Mouse (Mus musculus) ZHBTc4 (cell line): Measurements from ENCODE around the gene Nus1.

Experiments used
- DNase-seq: peaks from one replicate; pipeline ENCODE4 v3.0.0-alpha.2; 2011; ENCODE audit warnings: low read depth, low spot score

The Nus1 gene

DNA sequence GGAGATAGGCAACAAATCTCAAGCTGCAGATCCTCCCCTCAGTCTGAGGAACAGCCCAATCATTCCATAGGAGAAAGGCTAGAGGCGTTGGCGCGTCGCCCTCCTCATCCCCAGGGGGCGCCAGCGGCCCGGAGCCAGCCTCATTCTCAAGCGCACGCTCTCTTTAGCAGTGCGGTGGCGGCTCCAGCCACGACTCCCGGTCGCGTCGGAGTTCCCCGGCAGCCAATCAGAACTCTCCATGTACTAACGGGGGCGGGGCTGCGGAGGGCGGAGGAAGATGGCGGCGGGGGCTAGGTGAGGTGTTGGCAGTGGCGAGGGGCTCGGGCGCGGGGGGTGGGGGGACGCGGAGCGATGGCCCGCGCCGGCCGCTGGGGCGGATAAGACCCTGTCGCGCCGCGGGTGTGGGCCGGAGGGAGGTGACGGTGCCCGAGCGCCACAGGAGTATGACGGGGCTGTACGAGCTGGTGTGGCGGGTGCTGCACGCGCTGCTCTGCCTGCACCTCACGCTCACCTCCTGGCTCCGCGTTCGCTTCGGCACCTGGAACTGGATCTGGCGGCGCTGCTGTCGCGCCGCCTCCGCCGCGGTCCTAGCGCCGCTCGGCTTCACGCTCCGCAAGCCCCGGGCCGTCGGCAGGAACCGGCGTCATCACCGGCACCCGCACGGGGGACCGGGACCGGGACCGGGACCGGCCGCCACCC lies at the start of gene Nus1:
Gene Nus1 (plus strand): TSS at position 249 of the 699 bp plus-strand sequence.
- DNase-seq = peak; percentile 99

DNA sequence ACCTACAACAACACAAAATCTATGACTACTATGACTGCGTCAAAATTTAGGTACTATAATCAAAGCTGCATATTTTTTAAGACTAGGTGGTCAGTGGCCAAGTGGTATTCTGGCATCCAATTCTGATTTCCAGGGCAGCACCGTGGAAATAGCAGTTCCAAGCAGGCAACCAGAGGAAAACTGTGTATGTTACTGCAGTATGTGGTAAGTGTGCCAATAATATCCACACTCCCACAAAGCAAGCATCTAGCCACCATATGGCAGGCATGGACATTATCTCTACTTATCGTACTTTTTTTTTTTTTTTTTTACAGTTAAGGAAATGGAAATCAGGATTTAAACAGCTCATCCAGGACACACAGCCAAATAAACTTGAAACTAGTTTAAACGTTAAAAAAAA lies 49.0 kb upstream of the Nus1 start:
- no peak for DNase-seq

DNA sequence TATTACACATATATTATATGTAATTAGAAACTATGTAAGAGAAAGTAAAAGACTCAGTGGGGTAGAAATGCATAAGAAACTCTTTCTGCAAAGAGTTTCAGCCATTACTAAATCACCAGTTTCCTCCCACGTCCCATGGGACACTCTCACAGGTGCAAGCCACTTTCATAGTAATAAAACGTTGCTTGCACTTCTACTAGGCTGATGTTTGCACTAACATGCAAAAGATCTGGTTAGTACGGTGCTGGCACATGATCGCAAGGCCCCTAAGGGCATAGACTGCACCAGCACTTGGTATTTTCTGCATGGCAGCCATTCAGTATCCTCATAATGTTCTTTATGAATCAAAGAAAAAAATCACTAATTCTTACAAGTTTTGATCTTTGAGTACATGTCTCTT lies 43.5 kb upstream of the Nus1 start:
- no peak for DNase-seq

DNA sequence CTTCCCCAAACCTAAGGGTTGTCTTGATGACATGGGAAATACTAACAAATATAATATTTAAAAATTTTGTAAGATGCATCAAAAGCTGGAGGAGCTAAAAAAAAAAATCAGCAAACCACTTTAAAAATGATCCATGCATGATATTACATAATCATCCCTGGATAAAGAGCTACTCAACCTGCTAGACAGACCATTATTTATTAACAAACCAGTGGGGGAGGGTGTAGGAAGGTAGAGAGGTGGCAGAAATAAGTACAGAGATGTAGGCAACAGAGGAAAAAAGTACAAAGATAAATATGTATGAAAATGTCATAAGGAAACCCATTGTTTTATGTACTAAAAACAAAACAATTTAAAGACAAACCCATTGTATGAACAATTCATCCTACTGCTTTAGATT lies 42.7 kb upstream of the Nus1 start:
- no peak for DNase-seq

DNA sequence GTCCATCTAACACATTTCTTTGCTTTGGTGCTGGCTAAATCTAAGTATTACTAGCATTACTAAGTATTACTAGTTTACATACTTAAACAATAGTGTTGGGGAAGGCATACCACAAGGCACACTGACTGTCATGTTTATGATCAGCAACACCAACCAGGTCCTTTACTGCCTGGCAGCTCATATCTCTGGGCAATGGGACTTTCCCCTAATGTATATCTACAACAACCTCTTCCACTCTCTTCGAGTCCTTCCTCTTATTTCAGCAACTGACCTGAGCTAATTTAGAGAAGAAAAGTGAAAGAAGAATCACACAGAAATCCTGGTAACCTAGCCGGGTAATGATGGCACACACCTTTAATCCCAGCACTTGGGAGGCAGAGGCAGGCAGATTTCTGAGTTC lies 40.9 kb upstream of the Nus1 start:
- DNase-seq = no peak

DNA sequence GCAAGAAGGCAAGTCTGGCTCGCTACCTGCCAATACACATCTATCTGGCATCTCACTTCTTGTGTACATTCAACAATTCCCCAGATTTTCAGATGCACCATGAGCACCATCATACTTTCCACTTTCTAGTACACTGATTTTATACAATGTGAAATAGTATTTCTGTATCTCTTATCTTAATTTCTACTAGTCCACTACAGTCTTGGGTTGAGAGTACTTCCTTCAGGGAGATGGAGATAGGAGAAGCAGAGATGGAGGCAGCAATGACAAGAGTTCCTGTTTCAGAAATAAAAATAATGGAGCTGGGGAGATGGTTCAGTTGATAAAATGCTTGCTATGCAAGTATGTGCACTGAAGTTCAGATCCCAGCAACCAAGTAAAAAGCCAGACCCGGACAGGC lies 39.5 kb upstream of the Nus1 start:
- DNase-seq = no peak

DNA sequence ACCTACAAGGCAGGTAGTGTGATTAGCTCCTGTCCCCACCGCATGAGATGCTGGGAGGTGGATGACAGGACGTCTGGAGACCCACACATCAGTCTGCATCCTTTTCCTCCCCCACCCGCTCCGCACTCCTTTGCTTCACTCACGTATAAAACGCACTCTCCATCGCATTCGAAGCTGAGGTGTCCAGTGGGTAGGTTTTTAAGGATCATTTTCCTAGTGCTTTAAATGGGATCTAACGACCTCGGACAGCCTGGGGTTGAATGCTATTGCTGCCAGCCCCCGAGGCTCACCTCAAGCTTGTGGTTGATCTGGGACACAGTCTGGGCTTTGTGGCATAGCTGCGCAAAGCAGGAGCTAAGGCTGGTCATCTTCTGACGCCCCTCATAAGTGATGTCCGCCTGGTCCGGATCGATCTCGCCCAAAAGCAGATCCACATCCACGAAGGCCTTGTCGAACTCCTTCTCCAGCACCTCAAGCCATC lies 36.0 kb upstream of the Nus1 start:
- DNase-seq = peak; percentile 55

DNA sequence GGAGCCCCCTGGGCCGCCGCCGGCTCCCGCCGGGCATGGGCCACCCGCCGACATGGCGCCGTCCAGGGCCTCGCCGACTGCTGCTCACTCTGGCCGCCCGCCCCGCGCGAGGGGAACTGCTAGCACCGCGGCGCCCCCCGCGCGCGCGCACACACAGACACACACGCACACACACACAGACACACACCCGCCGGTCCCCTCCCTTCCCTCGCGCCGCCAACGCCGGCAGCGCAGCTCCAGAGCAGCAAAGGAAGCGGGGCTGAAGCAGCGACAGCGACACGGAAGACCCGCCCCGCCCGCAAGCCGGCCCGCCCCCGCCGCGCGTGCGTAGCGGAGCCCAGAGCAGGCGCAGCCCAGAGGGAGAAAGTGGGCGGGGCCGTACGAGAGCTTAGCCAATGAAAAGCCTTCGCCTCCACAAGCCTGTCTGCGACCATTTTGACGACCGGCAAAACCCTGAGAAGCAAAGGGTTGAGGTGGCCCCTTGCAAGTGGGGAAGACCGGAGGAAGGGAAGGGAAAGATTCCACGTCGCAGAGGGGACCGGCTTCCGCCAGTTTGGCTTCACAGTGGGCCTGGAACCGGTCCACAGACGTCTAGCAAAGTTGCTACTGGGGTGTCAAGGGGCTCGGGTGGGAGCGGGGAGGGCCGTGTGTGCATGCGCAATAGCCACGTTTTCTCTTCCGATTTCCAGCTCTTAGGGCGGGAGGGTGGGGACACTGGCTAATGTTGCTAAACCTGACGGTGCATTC lies 35.3 kb upstream of the Nus1 start, which contains the start of gene Gopc:
Gene Gopc (minus strand): TSS at position 280 of the 747 bp plus-strand sequence.
- peak; percentile 98 for DNase-seq

DNA sequence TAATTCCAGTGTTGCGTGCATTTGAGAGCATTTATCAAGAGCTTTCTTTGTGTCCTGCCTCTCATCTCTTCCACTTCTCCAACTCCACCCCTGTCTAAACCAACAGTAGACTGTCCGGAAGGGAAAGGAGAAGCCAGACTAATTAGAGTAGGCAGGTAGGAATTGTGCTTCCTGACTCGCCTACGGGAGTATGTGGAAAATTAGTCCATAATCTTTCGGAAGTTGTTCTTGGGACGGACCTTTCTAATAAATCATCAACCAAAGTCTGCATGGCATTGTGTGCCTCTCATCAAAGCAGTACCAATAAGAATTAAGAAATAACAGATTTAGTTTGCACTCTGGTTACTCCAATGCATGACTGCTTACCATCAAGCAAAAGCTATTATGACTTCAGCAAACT lies 34.3 kb upstream of the Nus1 start:
- DNase-seq = no peak

DNA sequence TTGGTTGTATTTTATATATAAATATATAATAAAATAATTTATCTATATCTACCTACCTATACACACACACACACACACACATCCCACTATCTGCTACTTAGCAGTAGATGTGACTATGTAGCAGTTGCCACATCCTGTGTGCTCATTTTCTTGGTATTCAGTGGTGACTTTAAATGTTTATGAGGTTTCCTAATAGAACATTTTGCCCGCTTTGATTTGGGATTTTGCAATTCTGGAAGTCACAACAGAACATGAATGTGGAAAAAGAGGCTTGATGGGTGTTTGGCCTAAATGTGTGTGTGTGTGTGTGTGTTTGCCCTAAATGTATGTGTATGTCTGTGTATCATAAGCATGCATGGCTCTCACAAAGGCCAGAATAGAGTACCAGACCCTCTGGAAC lies 33.8 kb upstream of the Nus1 start:
- no peak for DNase-seq

DNA sequence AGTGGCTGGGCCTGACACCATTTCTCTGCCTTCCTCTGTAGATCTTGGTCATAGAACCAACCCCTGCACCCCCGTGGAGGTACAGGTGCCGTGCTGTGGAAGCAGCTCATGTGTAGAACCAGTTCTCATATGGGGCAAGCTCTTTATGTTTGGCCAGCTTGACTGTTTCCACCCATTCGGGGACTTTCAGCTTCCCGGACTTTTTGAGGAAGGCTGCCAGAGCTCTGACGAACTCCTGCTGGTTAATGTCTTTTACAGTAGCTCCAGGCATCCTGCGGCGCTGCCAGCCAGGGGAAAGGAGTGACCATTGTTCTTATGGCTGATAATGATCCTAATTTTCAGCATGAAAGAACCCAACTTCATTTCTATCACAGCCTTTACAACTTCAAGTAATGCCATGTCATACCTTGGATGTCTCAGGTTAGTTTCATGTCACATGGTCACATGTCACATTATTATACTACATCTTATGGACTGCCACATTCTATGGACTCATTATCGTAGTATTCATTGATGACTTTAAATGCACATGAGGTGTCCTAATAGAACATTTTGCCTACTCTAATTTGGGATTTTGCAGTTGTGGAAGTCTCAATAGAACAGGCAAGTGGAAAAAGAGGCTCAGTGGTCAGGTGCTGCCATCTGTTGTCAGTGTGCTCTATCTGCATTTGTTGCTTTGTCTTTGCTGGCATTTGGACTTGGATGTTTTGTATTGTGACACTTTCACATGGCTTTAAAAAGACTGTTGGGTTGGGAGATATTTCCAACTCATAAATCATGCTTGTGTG lies 32.3 kb upstream of the Nus1 start:
- DNase-seq = peak; percentile 68

DNA sequence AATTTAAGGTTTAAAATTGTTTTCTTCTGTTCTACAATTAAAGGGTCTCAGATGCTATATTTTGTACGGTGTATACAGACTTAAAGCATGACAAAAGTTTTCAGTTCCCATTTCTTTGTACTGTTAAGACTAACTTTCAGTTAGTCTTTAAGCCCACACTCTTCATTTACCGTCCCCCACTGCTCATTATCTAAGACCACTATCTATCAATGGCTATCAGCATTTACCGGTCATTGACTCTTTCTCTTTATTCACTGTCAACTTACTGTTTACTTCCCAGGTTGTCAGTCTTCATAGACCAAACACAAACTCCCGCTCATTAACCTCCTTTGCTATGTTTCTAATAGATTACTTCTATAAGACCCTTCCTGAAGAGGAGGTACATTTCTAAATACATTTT lies 30.2 kb upstream of the Nus1 start:
- no peak for DNase-seq

DNA sequence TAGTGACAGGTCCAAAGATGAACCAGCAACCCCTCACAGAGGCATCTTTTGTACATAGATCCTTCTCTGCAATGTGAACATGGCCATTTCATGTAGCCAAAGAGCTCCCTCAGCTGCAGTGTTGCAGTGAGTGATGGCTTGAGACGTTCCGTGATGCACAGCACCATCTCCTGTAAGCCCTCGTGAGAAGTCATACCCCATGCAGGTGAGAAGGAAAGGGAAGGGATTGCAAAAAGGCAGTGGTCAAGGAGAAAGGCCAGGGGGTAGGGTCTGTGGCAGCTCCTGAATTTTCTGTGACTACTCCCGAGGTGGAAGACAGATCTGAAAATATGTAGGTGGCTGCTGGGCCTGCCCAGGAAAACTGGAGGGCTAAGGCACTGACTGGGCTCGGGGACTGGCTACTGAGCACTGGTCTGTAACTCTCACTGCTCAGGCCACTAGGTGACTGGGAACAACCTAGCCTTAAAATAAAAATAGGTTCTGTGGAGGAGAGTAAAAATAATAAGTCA lies 28.4 kb upstream of the Nus1 start, which contains the start of gene Nepn:
Gene Nepn (plus strand): TSS at position 51 of the 509 bp plus-strand sequence.
- no peak for DNase-seq

DNA sequence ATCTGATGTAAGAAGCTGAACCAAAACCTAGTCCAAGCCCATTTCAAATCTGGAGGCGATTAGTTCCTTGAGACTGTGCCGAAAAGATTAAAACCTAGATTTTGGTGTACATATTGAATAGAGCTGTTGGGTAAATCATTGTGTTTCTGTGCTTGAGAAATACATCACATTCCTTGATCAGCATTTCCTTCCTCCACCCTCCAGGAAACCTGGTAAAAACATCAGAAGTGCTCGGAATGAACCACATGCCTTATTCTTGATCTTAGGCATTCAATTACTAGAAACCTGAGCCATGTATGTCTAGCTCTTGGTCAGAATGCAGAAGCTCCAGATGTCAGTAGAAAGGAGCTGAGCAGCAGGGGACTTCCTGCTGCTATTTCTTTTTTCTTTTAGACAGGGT lies 27.9 kb upstream of the Nus1 start:
- DNase-seq = no peak

DNA sequence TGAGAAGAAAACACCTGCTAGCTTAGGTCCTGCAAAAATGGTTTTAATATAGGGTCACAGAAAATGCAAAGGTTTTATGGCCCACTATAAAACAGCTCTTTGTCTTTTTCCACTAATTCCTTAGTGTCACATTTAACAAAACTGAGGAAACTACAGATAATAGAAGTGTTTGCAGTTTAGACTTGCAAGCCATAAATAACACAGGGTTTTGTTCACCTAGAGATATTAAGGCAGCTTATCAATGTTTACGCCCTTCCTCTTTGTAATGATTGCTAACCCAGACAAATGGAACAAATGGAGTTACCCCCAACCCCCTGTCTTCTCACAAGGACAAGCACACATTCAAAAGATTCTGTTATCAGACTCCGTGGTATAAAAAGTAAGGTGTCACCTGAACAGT lies 26.1 kb upstream of the Nus1 start:
- no peak for DNase-seq

DNA sequence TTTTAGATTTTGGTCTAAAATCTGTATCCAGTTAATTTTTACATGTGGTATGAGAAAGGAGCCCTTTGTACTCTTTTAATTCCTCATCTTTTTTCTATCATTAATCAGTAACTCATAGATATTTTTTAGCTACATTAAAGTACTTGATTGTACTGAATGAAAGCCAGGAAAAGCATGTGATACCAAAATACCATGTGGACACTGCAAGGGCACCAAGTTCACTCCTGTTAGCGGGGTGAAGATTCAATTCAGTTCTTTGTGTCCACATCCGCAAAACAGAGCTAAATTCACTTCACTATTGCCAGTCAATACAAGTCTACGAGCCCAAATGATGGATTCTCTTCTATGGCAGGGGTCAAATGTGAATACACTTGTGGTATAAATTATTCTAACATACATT lies 20.7 kb upstream of the Nus1 start:
- DNase-seq = no peak

DNA sequence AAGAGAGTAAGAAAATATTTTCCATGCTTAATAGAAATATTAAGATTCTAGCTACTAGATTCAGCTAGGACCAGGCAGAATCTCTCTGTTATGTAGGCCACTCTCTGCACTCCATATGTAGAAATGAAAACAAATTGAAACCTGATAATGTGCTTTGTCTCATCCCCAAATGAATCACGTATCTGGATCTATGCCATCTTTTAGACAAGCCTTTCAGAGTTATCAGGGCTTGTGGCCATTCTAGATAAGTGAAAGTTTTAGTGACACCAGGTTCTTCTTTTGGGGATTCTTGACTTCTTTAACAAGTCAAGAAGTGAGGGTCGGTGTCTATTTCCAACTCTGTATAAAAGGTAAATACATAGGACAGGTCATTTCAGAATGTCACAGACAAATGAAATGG lies 18.6 kb upstream of the Nus1 start:
- DNase-seq = no peak

DNA sequence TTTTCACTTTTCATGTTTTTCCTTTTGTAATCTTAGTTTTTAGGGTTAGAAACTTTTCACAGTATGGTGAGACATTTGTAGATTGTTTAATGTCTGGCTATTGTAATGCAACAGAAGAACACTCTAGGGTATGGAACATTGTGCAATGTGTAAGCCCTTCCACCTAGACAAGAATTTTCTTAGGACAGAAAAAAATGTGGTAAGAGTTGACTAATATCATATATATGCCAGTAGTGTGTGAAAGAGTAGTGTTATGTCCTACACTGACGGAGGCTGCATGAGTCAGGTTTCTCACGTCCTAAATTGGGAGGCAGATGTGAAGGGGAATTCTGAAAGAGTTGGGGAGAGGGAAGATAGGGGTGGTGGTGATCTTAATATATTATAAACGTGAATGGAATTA lies 17.6 kb upstream of the Nus1 start:
- DNase-seq = no peak

DNA sequence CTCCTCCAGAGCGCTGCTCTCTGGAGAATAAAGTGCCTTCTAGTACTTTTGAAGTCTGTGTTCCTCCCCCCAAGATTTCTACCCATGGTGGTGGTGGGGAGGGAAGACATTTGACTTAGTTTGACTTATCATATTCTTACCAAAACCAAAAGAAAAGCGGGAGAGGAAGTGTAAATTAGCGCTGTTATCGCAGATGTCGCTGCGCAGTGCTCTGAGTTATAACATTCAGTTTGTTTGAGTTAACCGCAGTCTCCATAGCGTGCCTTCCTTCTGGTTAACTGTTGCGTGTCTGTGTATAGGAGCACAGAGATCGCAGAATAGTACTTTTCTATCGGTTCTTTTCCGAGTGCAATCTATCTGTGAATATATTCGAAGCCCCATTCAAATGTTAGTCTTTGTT lies 12.2 kb upstream of the Nus1 start:
- no peak for DNase-seq

DNA sequence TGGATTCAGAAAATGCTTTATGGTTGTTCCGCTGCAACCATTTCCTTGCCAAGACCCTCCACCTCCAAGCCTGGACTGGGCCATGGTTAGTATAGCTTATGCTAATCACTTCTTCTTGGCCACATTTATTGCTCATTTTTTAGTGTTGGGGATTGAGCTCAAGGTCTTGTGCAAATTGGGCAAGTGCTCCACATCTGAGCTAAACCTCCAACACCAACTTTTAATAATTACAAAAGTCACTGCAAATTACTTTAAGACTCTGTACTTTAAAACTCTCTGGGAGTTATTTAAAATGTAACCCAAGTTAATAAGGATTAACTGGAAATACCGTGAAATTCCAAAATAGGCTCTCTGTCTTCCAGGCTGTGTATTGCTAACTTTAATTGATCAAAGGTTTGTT lies 9.8 kb upstream of the Nus1 start:
- no peak for DNase-seq

DNA sequence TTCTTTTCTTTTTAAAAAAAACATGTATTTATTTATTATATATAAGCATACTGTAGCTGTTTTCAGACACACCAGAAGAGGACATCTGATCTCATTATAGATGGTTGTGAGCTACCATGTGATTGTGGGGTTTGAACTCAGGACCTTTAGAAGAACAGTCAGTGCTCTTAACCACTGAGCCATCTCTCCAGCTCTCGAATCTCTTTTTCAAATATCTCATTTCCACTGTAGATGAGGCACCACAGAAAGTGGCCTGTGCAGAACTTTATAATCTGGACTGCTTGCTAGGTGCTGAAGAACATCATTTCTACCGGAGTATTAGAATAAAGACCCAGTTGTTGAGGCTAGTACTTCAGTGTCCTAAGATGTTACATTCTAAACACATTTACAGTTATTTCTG lies 2.3 kb upstream of the Nus1 start:
- DNase-seq = no peak

DNA sequence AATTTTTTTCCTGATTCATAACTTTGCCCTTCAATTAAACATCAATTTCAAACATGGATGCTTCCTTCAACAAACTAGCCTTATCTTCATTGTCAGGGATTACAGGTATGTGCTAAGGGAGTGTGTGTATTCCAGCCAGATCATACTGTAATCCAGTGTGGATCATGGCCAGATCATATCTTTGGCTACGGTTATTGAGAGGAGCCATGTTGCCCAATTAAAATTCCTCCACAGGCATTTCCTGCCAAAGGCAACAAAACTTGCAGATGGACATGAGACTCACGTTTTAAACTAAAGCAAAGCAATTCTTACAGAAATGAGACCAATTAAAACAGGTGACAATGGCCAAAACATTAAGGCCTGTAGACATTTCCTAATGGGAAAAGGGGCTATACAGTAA lies 889 bp upstream of the Nus1 start:
- DNase-seq = no peak
